In the genomic region with DNA sequence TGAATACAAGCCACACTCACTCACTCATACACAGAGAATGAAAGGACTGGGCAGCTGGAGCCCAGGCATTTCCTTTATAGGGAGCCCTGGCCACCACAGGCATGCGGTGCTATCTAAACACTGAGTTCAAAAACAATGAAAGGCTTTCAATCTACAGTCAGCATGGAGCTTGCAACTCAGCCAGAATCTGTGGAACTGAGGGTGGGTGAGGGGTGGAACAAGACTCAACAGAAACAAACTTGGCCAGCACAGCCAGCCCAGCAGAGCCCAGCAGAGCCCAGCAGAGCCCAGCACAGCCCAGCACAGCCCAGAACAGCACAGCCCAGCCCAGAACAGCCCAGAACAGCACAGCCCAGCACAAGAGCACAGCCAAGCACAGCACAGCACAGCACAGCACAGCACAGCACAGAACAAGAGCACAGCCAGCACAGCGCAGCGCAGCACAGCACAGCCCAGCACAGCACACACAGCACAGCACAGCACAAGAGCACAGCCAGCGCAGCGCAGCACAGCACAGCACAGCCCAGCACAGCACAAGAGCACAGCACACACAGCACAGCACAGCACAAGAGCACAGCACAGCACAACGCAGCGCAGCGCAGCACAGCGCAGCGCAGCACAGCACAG, we compare ENCODE assay signal across 8 mouse cellular contexts. TPM values are rescaled to one million over a fixed set of nuclear protein-coding genes. Genes with fewer than 3 reads are reported as not detected.
A peak's percentile ranks its signal among the peaks of the same experiment; 100 is the strongest.
DNase-seq lines count a peak whose midpoint lies in the region; ATAC-seq lines count a peak whose summit lies in the region.

No protein-coding gene starts in this region.

- H3K27me3 ChIP-seq in kidney, embryonic 14.5 days (ENCODE audit: control insufficient read depth, insufficient read depth, low read length): no peaks in the 10 kb centered on the region
- H3K27me3 ChIP-seq in hindbrain, embryonic 10.5 days (ENCODE audit: insufficient read depth, poor library complexity, severe bottlenecking): no peaks in the 10 kb centered on the region
- no peaks in the 10 kb centered on the region for H3K27me3 ChIP-seq in lung, embryonic 15.5 days
- no peaks in the 10 kb centered on the region for H3K27me3 ChIP-seq in stomach, embryonic 16.5 days (ENCODE audit: control insufficient read depth, insufficient read depth, low read length)

- peak; percentile 10 to 19 for DNase-seq in kidney, postnatal 4 days
- DNase-seq in cerebellum, postnatal 25 days: peak; percentile 24 to 36
- DNase-seq in hindbrain, embryonic 10.5 days (ENCODE audit: low spot score): peak; percentile 35
- DNase-seq in gastrocnemius, adult 8-10 months (ENCODE audit: low spot score in 2 of 2): no peak

- ATAC-seq in kidney, embryonic 14.5 days (ENCODE audit: low FRiP score, low TSS enrichment): no peak
- ATAC-seq in lung, embryonic 15.5 days (ENCODE audit: borderline replicate concordance, extremely low read depth, low FRiP score, low TSS enrichment): peak; percentile 94
- peak; percentile 77 for ATAC-seq in stomach, embryonic 16.5 days (ENCODE audit: insufficient read depth, low FRiP score)
- ATAC-seq in granulocyte monocyte progenitor cell, adult 5-6 weeks (replicated peaks; ENCODE audit: poor library complexity, severe bottlenecking): no peak

- no peaks in the 10 kb centered on the region for H3K4me1 ChIP-seq in kidney, embryonic 14.5 days (ENCODE audit: control insufficient read depth, insufficient read depth, low read length)
- peaks cover 11% of the 10 kb centered on the region for H3K4me1 ChIP-seq in hindbrain, embryonic 10.5 days (replicated peaks)
- peaks cover 17% of the 10 kb centered on the region for H3K4me1 ChIP-seq in lung, embryonic 15.5 days
- H3K4me1 ChIP-seq in stomach, embryonic 16.5 days (ENCODE audit: control insufficient read depth, insufficient read depth, low read length): peaks cover 8% of the 10 kb centered on the region

- no peak overlapping the region for H3K4me2 ChIP-seq in kidney, embryonic 14.5 days (replicated peaks; ENCODE audit: low read depth, low read length)
- no peak overlapping the region for H3K4me2 ChIP-seq in lung, embryonic 15.5 days
- no peak overlapping the region for H3K4me2 ChIP-seq in stomach, embryonic 16.5 days (ENCODE audit: low read depth, low read length)

- no peaks in the 10 kb centered on the region for H3K9me3 ChIP-seq in kidney, embryonic 14.5 days (ENCODE audit: control insufficient read depth, low read length)
- no peaks in the 10 kb centered on the region for H3K9me3 ChIP-seq in hindbrain, embryonic 10.5 days
- H3K9me3 ChIP-seq in lung, embryonic 15.5 days: no peaks in the 10 kb centered on the region
- H3K9me3 ChIP-seq in stomach, embryonic 16.5 days (replicated peaks; ENCODE audit: control insufficient read depth, low read length): no peaks in the 10 kb centered on the region

- peaks cover 18% of the 10 kb centered on the region for H3K36me3 ChIP-seq in kidney, embryonic 14.5 days (ENCODE audit: control insufficient read depth, insufficient read depth, low read length)
- peaks cover 59% of the 10 kb centered on the region for H3K36me3 ChIP-seq in hindbrain, embryonic 10.5 days
- H3K36me3 ChIP-seq in lung, embryonic 15.5 days: peaks cover 21% of the 10 kb centered on the region
- peaks cover 4% of the 10 kb centered on the region; the same call in 1 of the 2 replicates for H3K36me3 ChIP-seq in stomach, embryonic 16.5 days (ENCODE audit: control insufficient read depth, insufficient read depth, low read length)

- no peak overlapping the region for H3K4me3 ChIP-seq in kidney, embryonic 14.5 days (ENCODE audit: low read length)
- peak overlapping the region; percentile 13; the same call in 1 of the 2 replicates for H3K4me3 ChIP-seq in hindbrain, embryonic 10.5 days
- H3K4me3 ChIP-seq in lung, embryonic 15.5 days: no peak overlapping the region
- no peak overlapping the region for H3K4me3 ChIP-seq in stomach, embryonic 16.5 days (replicated peaks; ENCODE audit: low read length)

- H3K9ac ChIP-seq in kidney, embryonic 14.5 days (ENCODE audit: low read depth, low read length): no peak overlapping the region
- no peak overlapping the region for H3K9ac ChIP-seq in lung, embryonic 15.5 days
- no peak overlapping the region for H3K9ac ChIP-seq in stomach, embryonic 16.5 days (ENCODE audit: low read length)

- no peak overlapping the region for H3K27ac ChIP-seq in kidney, embryonic 14.5 days (ENCODE audit: low read depth, low read length)
- H3K27ac ChIP-seq in hindbrain, embryonic 10.5 days: peak overlapping the region; percentile 76
- H3K27ac ChIP-seq in lung, embryonic 15.5 days: peak overlapping the region; percentile 87
- peak overlapping the region; percentile 10; the same call in 1 of the 2 replicates for H3K27ac ChIP-seq in stomach, embryonic 16.5 days (ENCODE audit: low read length)

- WGBS in kidney, embryonic 14.5 days: 94% methylated on average over 10 of the region's 10 CpGs
- 83% methylated on average over 10 of the region's 10 CpGs for WGBS in hindbrain, embryonic 10.5 days
- WGBS in lung, embryonic 15.5 days: 79% methylated on average over 10 of the region's 10 CpGs
- 91% methylated on average over 10 of the region's 10 CpGs for WGBS in stomach, embryonic 16.5 days

RNA-seq across cellular contexts. Expression of gene Dcaf5, which starts 56.5 kb away (rescaled TPM):
- polyA plus RNA-seq in kidney, embryonic 14.5 days (2014; fragmentation: Nextera tagmentation; extraction: Ambion mirVana): 8.6 and 11.2 TPM in 2 replicates
- 12.1 and 12.8 TPM in 2 replicates for polyA plus RNA-seq in hindbrain, embryonic 10.5 days (2016; fragmentation: Nextera tagmentation; extraction: Ambion mirVana)
- 10.8 and 11.3 TPM in 2 replicates for polyA plus RNA-seq in lung, embryonic 15.5 days (2015; fragmentation: Nextera tagmentation; extraction: Ambion mirVana)
- polyA plus RNA-seq in stomach, embryonic 16.5 days (2015; fragmentation: Nextera tagmentation; extraction: Ambion mirVana): 12.5 and 13.2 TPM in 2 replicates
- total RNA-seq in gastrocnemius, adult 8-10 months (2022): 10 to 100 TPM; 45.9 to 66.0 (median 50.9) TPM
- 11.9 and 12.9 TPM in 2 replicates for total RNA-seq in granulocyte monocyte progenitor cell, adult 5-6 weeks (2014; fragmentation: Nextera tagmentation)
- total RNA-seq in granulocyte monocyte progenitor cell, adult 5-6 weeks (2017): 14.2 and 14.4 TPM in 2 replicates

Comparison
In these comparisons a context has a peak if more than half of its experiments do, and no peak if none do; other contexts are left out.
1. DNase-seq: peak in kidney, postnatal 4 days (2 of 2), cerebellum, postnatal 25 days (2 of 2) and hindbrain, embryonic 10.5 days (single experiment); none in gastrocnemius, adult 8-10 months (0 of 2).
2. ATAC-seq: peak in lung, embryonic 15.5 days (single experiment) and stomach, embryonic 16.5 days (single experiment); none in kidney, embryonic 14.5 days (single experiment) and granulocyte monocyte progenitor cell, adult 5-6 weeks (single experiment).